Mouse (Mus musculus) liver, embryonic 15.5 days (tissue): ENCODE results near the gene Ermap. TPM values are rescaled to one million over a fixed set of nuclear protein-coding genes. Genes with fewer than 3 reads are reported as not detected.

Source experiments
- ATAC-seq: fragments of 200-750 bp; cut with Nextera tagmentation; 2 replicates; pipeline ENCODE4 v1.8.0; 2017; ENCODE audit warnings: moderate number of reproducible peaks, mild to moderate bottlenecking, moderate library complexity; ENCODE audit not compliant: insufficient read depth
- H3K27ac ChIP-seq: fragments of 300-500 bp; sonication (generic); replicated peaks from 2 replicates; pipeline ENCODE4 v1.5.1; 2015; ENCODE audit warnings: mild to moderate bottlenecking, inconsistent platforms
- H3K27me3 ChIP-seq: fragments of 300-500 bp; sonication (generic); 2 replicates; pipeline ENCODE4 v1.6.1; 2015; ENCODE audit warnings: mild to moderate bottlenecking, inconsistent platforms
- H3K36me3 ChIP-seq: fragments of 300-500 bp; sonication (generic); replicated peaks from 2 replicates; pipeline ENCODE4 v1.6.1; 2015; ENCODE audit warnings: moderate library complexity, mild to moderate bottlenecking, inconsistent platforms
- H3K4me1 ChIP-seq: fragments of 300-500 bp; sonication (generic); replicated peaks from 2 replicates; pipeline ENCODE4 v1.6.1; 2015; ENCODE audit warnings: inconsistent platforms
- H3K4me2 ChIP-seq: fragments of 300-500 bp; sonication (generic); 2 replicates; pipeline ENCODE4 v1.6.1; 2015; ENCODE audit warnings: moderate library complexity, mild to moderate bottlenecking, inconsistent platforms
- H3K4me3 ChIP-seq: fragments of 300-500 bp; sonication (generic); replicated peaks from 2 replicates; pipeline ENCODE4 v1.5.1; 2015; ENCODE audit warnings: mild to moderate bottlenecking, inconsistent platforms
- H3K9ac ChIP-seq: fragments of 300-500 bp; sonication (generic); 2 replicates; pipeline ENCODE4 v1.6.1; 2015; ENCODE audit warnings: moderate library complexity, mild to moderate bottlenecking, inconsistent platforms
- H3K9me3 ChIP-seq: fragments of 300-500 bp; sonication (generic); replicated peaks from 2 replicates; pipeline ENCODE4 v1.6.1; 2016; ENCODE audit warnings: inconsistent platforms
- WGBS: fragments of 180-500 bp; shearing (Covaris S2); methylation state at CpG from one replicate; pipeline ENCODE4 v1.1.7; 2015; ENCODE audit warnings: mixed read lengths; ENCODE audit not compliant: insufficient replicate concordance; 5-methylcytosine and 5-hydroxymethylcytosine counted together
- polyA plus RNA-seq: library from polyadenylated mRNA; unstranded; fragments of >200 nt; fragmentation: Nextera tagmentation; extraction: Ambion mirVana; gene quantifications from 2 replicates; pipeline ENCODE4 v1.2.1, GENCODE M21; 2015

Ermap gene
- polyA plus RNA-seq, 1 experiment from 2014 or later, result 386 TPM

DNA sequence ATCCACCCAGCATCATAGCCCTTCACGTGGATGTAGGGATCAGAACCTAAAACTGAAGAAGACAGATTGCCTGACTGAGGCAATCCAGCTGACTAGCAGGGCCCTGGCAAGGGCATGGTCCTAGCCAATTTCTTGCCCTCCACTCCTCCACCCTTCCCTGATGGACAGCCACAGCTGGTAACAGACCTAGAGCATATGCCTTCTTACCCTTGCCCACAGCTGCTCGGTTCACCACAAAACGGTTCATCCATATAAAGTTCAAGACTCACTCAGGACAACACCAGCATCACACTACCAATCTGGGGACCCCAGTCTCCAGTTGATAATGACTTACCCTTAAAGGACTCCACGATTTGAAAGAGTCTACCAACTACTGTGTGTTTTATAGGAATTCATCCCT is 4.0 kb downstream of the Ermap start:
- WGBS, result 66% methylated on average over 4 of the region's 4 CpGs

DNA sequence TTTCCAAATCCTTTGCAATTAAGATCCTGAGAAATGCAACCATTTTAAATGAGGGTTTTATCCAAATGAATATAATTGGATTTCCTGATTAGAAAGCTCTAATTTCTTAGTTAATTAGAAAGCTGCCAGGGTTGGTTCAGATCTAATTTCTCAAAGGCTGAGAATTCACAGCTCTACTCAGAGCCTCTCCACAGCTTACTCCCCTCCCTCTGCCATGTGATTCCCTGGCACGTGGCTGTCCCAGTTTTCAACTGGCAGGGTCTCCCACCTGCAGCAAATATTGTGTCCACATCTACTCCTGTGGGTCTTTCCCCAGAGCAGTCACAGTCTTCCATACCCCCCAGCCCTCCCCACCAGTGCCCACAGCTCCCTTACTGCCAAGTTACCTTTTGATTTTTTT is 6.3 kb downstream of the Ermap start:
- H3K4me3 ChIP-seq, result 0 out of 2 replicates have a peak overlapping the region, but pooled peaks have one; percentile 0
- ATAC-seq, result no peak
- H3K9ac ChIP-seq, result no peak overlapping the region
- H3K36me3 ChIP-seq, result peaks cover 100% of the 10 kb centered on the region
- H3K9me3 ChIP-seq, result no peaks in the 10 kb centered on the region
- peaks cover 85% of the 10 kb centered on the region for H3K4me1 ChIP-seq
- 68% methylated on average over 1 of the region's 1 CpGs for WGBS
- H3K27ac ChIP-seq, result 0 out of 2 replicates have a peak overlapping the region, but pooled peaks have one; percentile 59
- no peaks in the 10 kb centered on the region for H3K27me3 ChIP-seq
- H3K4me2 ChIP-seq, result no peak overlapping the region

More for the DNA sequence above, 4.0 kb downstream of the Ermap start:
- H3K27me3 ChIP-seq, result no peaks in the 10 kb centered on the region
- peak overlapping the region; percentile 22; the same call in 1 of the 2 replicates for H3K9ac ChIP-seq
- peak overlapping the region; percentile 81 for H3K4me2 ChIP-seq
- H3K4me1 ChIP-seq, result peaks cover 67% of the 10 kb centered on the region
- peak overlapping the region; percentile 76 for H3K4me3 ChIP-seq
- no peaks in the 10 kb centered on the region for H3K9me3 ChIP-seq
- no peak for ATAC-seq
- no peak overlapping the region; the same call in 1 of the 2 replicates for H3K27ac ChIP-seq
- peaks cover 81% of the 10 kb centered on the region for H3K36me3 ChIP-seq

DNA sequence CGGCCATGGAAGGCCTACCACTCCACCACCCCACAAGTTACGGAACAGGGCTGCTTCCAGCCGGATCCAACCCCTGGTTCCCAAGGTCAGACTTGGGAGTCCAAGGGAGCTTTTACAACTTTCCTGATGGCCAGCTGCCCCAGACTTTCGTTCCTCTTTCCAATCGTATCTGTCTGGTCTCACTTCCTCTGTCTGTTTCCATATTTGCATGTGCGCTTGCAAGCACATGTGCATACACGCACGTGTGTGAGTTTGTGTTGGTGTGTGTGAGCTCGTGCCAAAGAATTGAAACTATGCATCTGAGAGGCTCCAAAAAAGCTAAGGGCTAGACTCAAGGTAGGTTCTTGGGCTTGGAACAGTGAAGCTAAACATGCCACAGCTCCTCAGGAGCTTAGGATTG is 8.4 kb downstream of the Ermap start:
- no peak overlapping the region for H3K4me3 ChIP-seq
- no peaks in the 10 kb centered on the region for H3K27me3 ChIP-seq
- 58% methylated on average over 9 of the region's 9 CpGs for whole genome bisulfite sequencing
- no peaks in the 10 kb centered on the region for H3K9me3 ChIP-seq
- no peak overlapping the region for H3K9ac ChIP-seq
- ATAC-seq, result no peak
- H3K27ac ChIP-seq, result peak overlapping the region; percentile 16; the same call in 1 of the 2 replicates
- peaks cover 83% of the 10 kb centered on the region for H3K4me1 ChIP-seq
- H3K4me2 ChIP-seq, result peak overlapping the region; percentile 25; the same call in 1 of the 2 replicates
- peaks cover 100% of the 10 kb centered on the region for H3K36me3 ChIP-seq

DNA sequence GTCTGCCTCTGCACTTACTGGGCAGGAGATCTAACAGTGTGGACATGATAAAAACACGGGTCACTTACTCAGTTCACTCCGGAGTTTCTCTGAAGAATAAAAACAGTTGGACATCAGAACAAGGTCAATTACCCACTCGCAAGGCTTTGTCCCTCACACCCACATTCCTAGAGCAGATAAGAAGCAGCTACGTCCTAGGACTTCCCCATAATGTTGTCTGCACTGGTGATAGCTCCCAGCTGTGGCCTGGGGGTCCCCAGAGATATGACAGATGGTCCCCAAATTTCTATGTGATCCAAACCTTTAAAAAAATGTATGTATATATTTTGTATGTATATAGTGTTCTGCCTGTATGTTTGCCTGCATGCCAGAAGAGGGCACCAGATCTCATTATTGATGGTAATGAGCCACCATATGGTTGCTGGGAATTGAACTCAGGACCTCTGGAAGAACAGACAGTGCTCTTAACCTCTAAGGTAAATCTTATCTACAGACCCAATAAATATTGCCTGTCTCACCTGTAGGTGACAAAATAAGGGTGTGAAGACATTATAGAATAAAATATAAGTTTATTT is 9.6 kb downstream of the Ermap start:
- ATAC-seq, result no peak
- Histone ChIP-seq H3K27ac (no peak overlapping the region; the same call in 1 of the 2 replicates), H3K4me2 (no peak overlapping the region), H3K4me1 (peaks cover 75% of the 10 kb centered on the region), H3K4me3 (no peak overlapping the region), H3K9me3 (no peaks in the 10 kb centered on the region), H3K27me3 (no peaks in the 10 kb centered on the region), H3K36me3 (peaks cover 97% of the 10 kb centered on the region), H3K9ac (no peak overlapping the region)
- 32% methylated on average over 4 of the region's 4 CpGs for WGBS

DNA sequence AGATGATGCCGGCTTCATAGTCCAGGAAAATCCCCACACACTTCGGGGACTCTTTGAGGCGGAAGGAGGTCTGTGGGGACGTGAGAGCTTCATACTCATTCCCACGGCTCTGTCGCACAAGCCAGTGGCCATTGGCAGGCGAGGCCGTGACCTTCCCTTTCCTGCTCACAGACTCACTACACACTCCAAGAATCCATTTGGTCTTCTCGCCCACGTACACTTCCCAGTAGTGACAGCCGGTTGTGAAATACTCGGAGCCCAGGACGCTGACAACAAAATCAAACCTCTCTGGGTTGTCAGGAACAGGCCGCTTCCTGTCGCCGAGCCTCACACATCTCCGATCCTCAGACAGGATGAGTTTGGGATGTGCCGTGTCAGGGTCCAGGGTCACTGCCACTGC is 11.5 kb downstream of the Ermap start:
- Histone ChIP-seq H3K9me3 (no peaks in the 10 kb centered on the region), H3K9ac (no peak overlapping the region), H3K4me1 (peaks cover 67% of the 10 kb centered on the region), H3K4me2 (no peak overlapping the region), H3K36me3 (peaks cover 79% of the 10 kb centered on the region), H3K4me3 (no peak overlapping the region), H3K27ac (no peak overlapping the region; the same call in 1 of the 2 replicates), H3K27me3 (no peaks in the 10 kb centered on the region)
- 69% methylated on average over 18 of the region's 18 CpGs for WGBS
- no peak for ATAC-seq

DNA sequence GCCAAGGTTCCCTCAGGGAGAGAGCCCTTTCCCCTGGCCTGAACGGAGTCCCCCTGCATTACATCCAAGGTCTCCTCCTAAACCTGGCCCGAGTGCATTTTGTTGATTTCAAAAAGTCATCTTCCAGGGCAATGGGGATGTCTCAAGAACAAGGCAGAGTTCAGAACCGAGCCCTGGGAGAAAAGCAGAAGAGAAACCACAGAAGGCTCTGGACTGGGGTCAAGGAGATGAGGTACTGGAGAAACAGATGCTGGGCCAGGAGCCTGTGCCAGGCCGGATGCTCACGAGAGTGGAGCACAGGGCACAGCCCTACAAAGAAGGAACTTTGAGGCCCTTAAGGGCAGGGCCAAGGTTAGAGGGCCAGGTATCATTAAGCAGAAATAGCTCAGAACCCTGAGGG is 12.1 kb downstream of the Ermap start:
- 74% methylated on average over 5 of the region's 5 CpGs for WGBS
- no peak for ATAC-seq
- Histone ChIP-seq H3K9me3 (no peaks in the 10 kb centered on the region), H3K36me3 (peaks cover 72% of the 10 kb centered on the region), H3K4me1 (peaks cover 67% of the 10 kb centered on the region), H3K27me3 (no peaks in the 10 kb centered on the region), H3K4me2 (no peak overlapping the region), H3K27ac (no peak overlapping the region), H3K4me3 (no peak overlapping the region), H3K9ac (no peak overlapping the region)

DNA sequence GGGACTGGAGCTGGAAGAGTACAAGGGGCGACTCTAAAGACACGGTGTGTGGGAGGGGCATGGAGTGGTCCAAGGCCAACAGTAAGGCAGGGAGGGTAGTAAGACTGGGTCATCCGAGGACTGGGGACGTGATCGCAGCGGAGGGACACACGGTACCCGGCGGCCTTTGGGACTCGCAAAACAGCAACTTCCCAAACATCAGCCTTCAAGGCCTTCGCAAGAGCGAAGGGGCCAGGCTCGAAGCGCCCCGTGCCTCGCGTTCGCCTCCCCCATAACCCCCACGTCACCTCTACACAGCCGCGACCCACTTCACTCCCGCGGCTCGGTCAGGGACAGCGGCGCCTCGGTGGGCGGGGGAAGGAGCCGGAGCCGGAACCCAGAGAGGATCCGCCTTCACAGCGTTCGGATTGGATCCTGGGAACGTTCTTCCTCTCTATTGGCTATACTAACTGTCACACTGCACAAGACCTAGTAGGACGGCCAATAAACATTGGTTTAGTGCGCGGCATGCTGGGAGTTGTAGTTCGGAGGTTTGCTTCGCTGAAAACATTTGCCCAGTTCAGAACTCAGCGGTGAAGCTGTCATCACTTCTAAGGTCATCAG is 15.9 kb downstream of the Ermap start, which contains the start of gene Zfp691:
Gene Zfp691, minus strand, starts transcription at position 345 of the 603 bp plus-strand sequence.
- H3K27ac ChIP-seq, result peak within 1 kb of the TSS; percentile 83
- H3K9me3 ChIP-seq, result no peaks in the 10 kb centered on the region
- ATAC-seq, result peak; percentile 99
- H3K4me2 ChIP-seq, result peak within 1 kb of the TSS; percentile 92
- H3K9ac ChIP-seq, result peak within 1 kb of the TSS; percentile 94
- H3K4me3 ChIP-seq, result peak within 1 kb of the TSS; percentile 84
- whole genome bisulfite sequencing, result under 1% methylated on average over 40 of the region's 40 CpGs
- no peaks in the 10 kb centered on the region for H3K27me3 ChIP-seq
- H3K36me3 ChIP-seq, result peaks cover 45% of the 10 kb centered on the region
- peaks cover 38% of the 10 kb centered on the region for H3K4me1 ChIP-seq

DNA sequence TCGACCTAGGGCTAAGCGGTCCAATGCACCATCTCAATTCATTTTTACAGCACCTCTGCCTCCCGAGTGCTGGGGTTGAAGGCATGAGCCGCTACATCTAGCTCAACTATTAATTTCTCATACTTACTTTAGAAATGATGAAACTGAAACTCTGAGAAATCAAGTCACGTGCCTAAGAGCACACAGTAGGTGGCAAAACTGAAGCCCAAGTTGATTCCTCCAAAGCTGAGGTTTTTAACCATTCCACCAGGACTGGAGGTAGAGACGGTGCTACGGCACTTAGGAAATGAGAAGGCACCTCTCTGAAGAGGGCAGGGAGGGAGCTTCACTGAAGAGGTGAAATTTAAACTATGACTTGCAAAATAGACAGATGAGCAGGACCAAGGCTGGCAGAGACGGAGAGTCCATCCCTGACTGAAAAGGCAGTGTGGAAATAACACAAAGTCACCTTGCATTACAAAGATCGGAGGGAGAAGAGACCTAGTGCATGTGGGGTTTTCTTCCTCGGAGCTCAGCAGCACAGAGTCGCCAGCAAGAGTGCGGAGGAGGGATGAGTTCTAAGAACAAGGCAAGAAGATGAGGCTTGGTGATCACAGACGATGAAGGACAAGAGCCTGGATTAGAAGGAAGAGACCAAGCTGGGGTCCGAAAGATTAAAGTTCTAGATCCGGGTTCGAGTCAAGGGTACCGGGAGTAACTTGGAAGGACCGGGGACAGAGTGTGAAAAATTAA is 16.7 kb downstream of the Ermap start:
- ATAC-seq, result no peak
- peak overlapping the region; percentile 83 for H3K27ac ChIP-seq
- H3K4me2 ChIP-seq, result peak overlapping the region; percentile 92
- H3K36me3 ChIP-seq, result peaks cover 43% of the 10 kb centered on the region
- H3K4me3 ChIP-seq, result peak overlapping the region; percentile 84
- H3K9me3 ChIP-seq, result no peaks in the 10 kb centered on the region
- H3K27me3 ChIP-seq, result no peaks in the 10 kb centered on the region
- WGBS, result 24% methylated on average over 18 of the region's 18 CpGs
- H3K9ac ChIP-seq, result peak overlapping the region; percentile 94
- H3K4me1 ChIP-seq, result peaks cover 29% of the 10 kb centered on the region

DNA sequence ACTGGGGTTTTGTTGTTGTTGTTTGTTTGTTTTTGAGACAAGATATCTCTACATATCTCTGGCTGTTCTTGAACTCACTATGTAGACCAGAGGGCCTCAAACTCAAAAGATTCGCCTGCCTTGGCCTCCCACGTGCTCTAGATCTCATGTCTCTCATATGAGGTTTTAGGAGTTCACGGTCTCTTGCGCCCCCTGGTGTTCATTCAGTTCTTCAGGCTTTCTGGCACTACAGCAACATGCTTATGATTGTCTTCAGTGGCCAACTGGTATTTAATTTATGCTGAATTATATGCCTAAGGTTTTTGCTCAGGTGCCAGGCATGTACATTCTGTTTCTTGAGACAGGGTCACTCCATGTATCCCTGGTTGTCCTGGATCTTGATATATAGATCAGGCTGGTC is 22.1 kb downstream of the Ermap start:
- Histone ChIP-seq H3K4me3 (no peak overlapping the region), H3K4me2 (no peak overlapping the region), H3K4me1 (peaks cover 9% of the 10 kb centered on the region), H3K36me3 (peaks cover 17% of the 10 kb centered on the region), H3K9me3 (no peaks in the 10 kb centered on the region), H3K9ac (no peak overlapping the region), H3K27ac (no peak overlapping the region), H3K27me3 (no peaks in the 10 kb centered on the region)
- WGBS, result 2% methylated on average over 4 of the region's 4 CpGs
- no peak for ATAC-seq

DNA sequence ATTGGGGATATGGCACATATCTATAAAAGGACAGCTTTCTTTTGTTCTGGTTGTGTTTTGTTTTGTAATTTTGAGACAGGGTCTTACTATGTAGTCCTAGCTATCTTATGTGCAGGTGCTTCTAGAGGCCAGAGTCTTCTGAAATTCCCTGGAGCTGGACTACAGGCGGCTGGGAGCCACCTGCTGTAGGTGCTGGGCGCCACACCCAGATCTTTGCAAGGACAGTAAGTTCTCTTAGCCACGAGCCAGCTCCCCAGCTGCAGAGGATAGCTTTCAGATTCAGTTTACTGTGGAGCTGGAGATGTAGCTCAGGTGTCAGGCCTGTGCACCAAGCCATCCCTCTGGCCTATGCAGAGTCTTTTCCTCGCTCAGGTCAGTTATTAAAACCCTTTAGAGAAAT is 22.7 kb downstream of the Ermap start:
- WGBS, result 64% methylated on average over 4 of the region's 4 CpGs
- peaks cover 17% of the 10 kb centered on the region for H3K36me3 ChIP-seq
- peaks cover 6% of the 10 kb centered on the region; the same call in 1 of the 2 replicates for H3K4me1 ChIP-seq
- no peak overlapping the region for H3K27ac ChIP-seq
- no peak overlapping the region for H3K4me2 ChIP-seq
- no peaks in the 10 kb centered on the region for H3K27me3 ChIP-seq
- H3K4me3 ChIP-seq, result no peak overlapping the region
- H3K9ac ChIP-seq, result no peak overlapping the region
- no peaks in the 10 kb centered on the region for H3K9me3 ChIP-seq
- no peak for ATAC-seq

DNA sequence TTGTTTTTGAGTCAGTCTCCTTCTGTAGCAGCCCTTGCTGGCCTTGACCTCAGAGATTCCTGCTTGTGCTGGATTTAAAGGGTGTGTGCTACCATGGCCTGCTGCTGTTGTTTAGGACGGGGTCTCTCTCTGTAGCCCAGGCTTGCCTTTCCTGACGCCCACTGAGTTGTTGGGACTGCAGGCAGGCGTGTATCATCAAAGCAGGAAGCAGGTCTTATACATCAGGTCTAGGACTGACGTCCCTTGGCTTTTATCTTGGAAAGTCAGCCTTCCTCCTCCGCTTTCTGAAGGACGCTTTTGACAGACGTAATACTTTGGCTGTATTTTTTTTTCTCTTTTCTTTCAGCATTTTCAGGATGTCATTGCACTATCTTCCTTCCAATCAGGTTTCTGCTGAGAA is 23.9 kb downstream of the Ermap start:
- H3K36me3 ChIP-seq, result peaks cover 17% of the 10 kb centered on the region
- 24% methylated on average over 7 of the region's 7 CpGs for WGBS
- no peaks in the 10 kb centered on the region for H3K27me3 ChIP-seq
- H3K27ac ChIP-seq, result no peak overlapping the region
- H3K4me2 ChIP-seq, result no peak overlapping the region
- peak; percentile 25; the same call in 1 of the 2 replicates for ATAC-seq
- H3K4me1 ChIP-seq, result peaks cover 6% of the 10 kb centered on the region; the same call in 1 of the 2 replicates
- H3K9me3 ChIP-seq, result no peaks in the 10 kb centered on the region
- H3K9ac ChIP-seq, result no peak overlapping the region
- H3K4me3 ChIP-seq, result no peak overlapping the region
